In the genomic region with DNA sequence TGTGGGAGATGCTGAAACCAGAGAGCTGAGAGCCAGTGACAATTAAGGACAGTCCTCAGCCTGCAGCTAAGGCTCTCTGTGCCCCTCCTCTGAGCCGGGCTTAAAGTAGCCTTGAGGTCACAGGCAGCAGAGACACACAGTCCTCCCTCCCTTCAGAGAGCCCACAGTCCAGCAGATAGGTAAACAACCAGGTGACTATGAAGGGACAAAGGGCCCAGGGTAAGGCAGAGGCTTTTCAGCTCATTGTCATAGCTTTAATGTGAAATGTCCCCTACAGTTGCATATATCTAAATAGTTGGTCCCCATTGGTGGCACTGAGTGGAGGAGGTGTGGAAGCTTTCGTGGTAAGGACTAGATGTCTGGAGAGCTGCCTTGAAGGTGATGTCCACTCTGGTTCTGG, we compare ENCODE assay signal across 21 mouse cellular contexts.
"Had no signal": no experiment of that assay in that cellular context is flagged by ENCODE, and none has a peak within 500 bp of the region (broad histone marks: within the 10 kb centered on the region; RNA-seq: fewer than 3 reads in every experiment).

No protein-coding gene starts in this region.

- H3K9me3 ChIP-seq: heart, embryonic 10.5 days; hindbrain, embryonic 13.5 days; hindbrain, embryonic 15.5 days; kidney, embryonic 15.5 days had no signal

- H3K27ac ChIP-seq: gastrocnemius, adult 2 months; heart, embryonic 10.5 days; hindbrain, embryonic 13.5 days; hindbrain, embryonic 15.5 days; hindbrain, postnatal 0 days; kidney, embryonic 15.5 days; kidney, postnatal 0 days; limb, embryonic 12.5 days had no signal

- ATAC-seq: forebrain, embryonic 16.5 days; hindbrain, postnatal 0 days had no signal

- H3K27me3 ChIP-seq: hindbrain, embryonic 15.5 days had no signal

- H3K4me3 ChIP-seq: gastrocnemius, adult 2 months; heart, embryonic 10.5 days; heart, embryonic 12.5 days; hindbrain, embryonic 13.5 days; hindbrain, embryonic 15.5 days; kidney, embryonic 15.5 days; limb, embryonic 12.5 days had no signal

- H3K9ac ChIP-seq: heart, embryonic 12.5 days; hindbrain, embryonic 13.5 days; hindbrain, embryonic 15.5 days; kidney, embryonic 15.5 days; limb, embryonic 12.5 days had no signal

- H3K4me1 ChIP-seq: heart, embryonic 10.5 days; heart, embryonic 12.5 days; hindbrain, embryonic 15.5 days had no signal

- H3K36me3 ChIP-seq: heart, embryonic 10.5 days; heart, embryonic 12.5 days; hindbrain, embryonic 13.5 days; hindbrain, embryonic 15.5 days; kidney, embryonic 15.5 days; limb, embryonic 12.5 days had no signal

- DNase-seq: gastrocnemius, adult 2 months; gastrocnemius, postnatal 10 days; gastrocnemius, postnatal 25 days; heart, adult 18-20 months; heart, postnatal 10 days; heart, postnatal 36 days; kidney, adult 11 months; kidney, adult 9 months; kidney, postnatal 14 days; layer of hippocampus, adult 9-11 months; layer of hippocampus, postnatal 36 days; left cerebral cortex, postnatal 4 days had no signal

- H3K4me2 ChIP-seq: heart, embryonic 12.5 days; hindbrain, embryonic 13.5 days; hindbrain, embryonic 15.5 days; kidney, embryonic 15.5 days; limb, embryonic 12.5 days had no signal
